Mouse (Mus musculus) layer of hippocampus, adult 2 months (tissue): ENCODE measurements at regions not wholly inside any gene's neighbourhood (a gene's known extent, or its start where the extent isn't known, plus 50 kb on each side); places are given as distances from the start of the nearest gene placed in this dataset.

ENCODE experiments used
- DNase-seq, 2 experiments: peaks; one replicate each; pipeline ENCODE4 v3.0.0; 2022; ENCODE audit warnings: low spot score in 2 of 2
- H3K27ac ChIP-seq: fragments of 200-600 bp; 2 replicates; pipeline ENCODE4 v1.8.1; 2022
- H3K4me3 ChIP-seq: fragments of 200-600 bp; 2 replicates; pipeline ENCODE4 v1.8.1; 2022; ENCODE audit warnings: mild to moderate bottlenecking
- CTCF ChIP-seq: fragments of 200-600 bp; conservative IDR thresholded peaks from 2 replicates; pipeline ENCODE4 v1.8.1; 2022; ENCODE audit warnings: antibody characterized with exemption, mild to moderate bottlenecking, moderate library complexity

DNA sequence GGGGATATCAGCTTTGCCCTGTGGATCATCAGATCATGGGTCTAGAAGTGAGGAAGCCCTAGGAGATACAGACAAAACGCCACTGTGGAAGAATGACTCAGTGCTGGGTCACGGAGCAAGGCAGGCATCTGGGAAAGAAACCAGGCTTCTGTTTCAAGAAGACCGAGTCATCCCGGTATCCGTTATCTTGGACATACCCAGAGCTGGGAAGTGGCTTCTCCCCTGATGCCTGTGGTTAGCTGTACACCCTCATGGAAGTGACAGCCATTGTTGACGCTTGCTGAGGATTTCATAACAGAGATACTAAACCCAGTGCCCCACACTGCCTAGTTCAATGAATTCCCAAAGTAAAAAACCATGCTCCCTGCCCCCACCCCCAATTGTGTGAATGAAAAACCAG, 171.6 kb upstream of the Dkk2 start:
- no peak for DNase-seq
- Histone ChIP-seq H3K4me3 (no peak overlapping the region), H3K27ac (no peak overlapping the region)
- TF ChIP-seq CTCF = no peak

DNA sequence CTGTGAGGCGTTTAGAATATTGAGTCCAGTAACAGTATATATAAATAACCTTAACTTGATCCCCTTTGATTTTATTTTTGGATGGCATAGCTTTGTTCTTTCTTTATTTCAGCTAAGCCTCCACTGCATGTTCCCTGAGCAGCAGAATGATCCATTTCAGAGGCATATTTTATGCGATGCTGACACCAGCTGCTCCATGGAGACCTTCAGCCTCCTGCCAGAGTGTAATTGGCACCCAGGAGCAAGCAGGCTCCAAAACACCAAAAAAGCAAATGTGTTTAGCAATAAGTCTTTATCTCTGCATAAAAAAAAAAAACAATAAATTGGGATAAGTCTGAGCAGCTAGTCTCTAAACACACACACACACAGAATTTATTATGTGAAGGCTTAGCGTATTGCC, 170.7 kb upstream of the Dkk2 start:
- no peak overlapping the region for H3K27ac ChIP-seq
- peak; percentile 19 to 35 for DNase-seq
- no peak overlapping the region for H3K4me3 ChIP-seq
- TF ChIP-seq CTCF = no peak

DNA sequence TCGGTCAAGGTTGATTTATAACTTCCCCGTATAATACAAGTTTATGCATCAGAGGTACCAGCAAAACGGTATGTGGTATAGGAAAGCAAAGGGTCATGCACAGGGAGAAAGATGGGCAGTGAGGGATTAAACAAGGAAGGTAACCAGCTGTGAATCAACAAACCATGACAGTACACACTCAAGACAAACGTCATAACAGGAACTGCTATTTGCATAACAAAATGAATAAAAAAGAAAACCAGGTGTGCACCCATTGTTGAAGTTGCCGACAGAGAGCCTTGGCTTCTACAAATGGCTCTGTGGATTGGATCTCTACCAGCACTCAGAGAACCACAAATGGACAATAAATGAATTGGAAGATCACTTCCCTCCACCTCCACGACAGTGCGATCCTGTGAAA, 170.1 kb upstream of the Dkk2 start:
- Histone ChIP-seq H3K4me3 (no peak overlapping the region), H3K27ac (no peak overlapping the region)
- no peak for TF ChIP-seq CTCF
- no peak for DNase-seq

DNA sequence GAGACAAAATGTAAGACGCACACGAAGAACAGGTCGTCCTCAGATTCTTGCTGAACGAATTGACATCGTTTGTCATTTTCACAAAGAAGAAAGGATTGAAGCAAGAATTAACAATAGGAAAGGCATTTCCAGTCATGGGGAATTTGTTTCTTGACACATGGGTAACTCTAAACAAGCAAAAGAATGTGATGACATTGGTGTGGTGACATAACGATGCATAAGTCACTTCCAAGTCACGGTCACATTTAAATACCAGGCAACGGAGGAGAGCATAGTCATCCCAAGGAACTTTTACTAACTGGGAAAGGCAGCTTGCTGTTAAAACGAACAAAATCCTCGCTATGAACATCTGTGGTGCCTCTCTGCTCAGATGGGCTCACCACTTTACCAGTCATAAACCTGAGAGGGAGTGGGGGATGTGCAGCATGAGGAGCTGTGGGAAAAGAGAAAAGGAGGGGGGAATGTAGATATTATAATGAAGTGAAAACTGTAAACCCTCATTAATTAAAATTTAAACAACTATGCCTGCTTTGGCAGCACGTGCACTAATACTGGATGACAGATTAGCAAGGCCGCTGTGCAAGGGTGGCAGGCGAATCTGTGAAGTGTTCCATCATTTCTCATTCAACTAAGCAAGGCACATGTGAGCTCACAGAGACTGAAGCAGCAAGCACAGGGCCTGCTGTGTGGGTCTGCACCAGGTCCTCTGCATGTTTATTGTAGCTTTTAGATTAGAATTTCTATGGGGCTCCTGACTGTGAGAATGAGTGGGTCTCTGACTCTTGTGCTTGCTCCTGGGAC, 167.2 kb upstream of the Dkk2 start:
- no peak overlapping the region for H3K4me3 ChIP-seq
- no peak overlapping the region for H3K27ac ChIP-seq
- TF ChIP-seq CTCF = no peak
- no peak for DNase-seq

DNA sequence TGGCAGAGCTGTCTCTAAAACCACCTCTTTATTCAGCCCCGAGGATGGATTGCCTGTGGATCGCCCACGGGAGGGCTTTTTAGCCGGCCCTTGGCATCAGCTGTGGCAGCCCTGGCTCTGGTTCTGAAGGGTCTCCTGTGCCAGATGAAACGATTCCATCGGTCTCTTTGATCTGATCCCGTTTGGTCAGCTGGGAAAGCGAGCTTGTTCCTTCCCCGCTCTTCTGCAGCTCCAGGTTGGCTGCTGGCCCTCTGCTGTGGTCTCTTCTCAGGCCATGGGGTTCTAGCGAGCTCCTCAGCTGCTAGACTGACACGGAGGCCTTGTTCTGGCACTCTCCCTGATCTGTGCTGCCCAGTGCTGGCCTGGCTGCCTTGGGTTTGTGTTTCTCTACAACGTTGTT, 165.6 kb upstream of the Dkk2 start:
- H3K4me3 ChIP-seq = peak overlapping the region; percentile 15
- no peak overlapping the region; the same call in 1 of the 2 replicates for H3K27ac ChIP-seq
- DNase-seq = peak in 1 of 2 experiments; percentile 44
- no peak for TF ChIP-seq CTCF

DNA sequence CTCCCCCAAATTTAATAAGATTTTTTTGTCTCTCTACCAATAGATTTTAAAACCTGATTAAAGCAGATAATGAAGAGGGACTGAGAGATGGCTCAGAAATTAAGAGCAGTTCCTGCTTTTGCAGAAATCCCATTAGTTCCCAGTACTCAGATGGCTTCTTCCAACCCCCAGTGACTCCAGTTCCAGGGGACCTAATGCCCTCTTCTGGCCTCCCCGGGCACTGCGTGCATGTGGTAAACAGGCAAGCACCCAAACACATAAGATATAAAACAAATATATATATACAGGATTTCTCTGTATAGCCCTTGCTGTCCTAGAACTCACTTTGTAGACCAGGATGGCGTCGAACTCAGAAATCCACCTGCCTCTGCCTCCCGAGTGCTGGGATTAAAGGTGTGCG, 163.9 kb upstream of the Dkk2 start:
- no peak overlapping the region for H3K4me3 ChIP-seq

GRCm38 (mm10) chr3:131922733-131923132, 162.4 kb upstream of the Dkk2 start:
- no peak overlapping the region for H3K4me3 ChIP-seq
- TF ChIP-seq CTCF = no peak
- DNase-seq = no peak

More for the DNA sequence above, 163.9 kb upstream of the Dkk2 start:
- no peak overlapping the region for H3K27ac ChIP-seq
- peak; percentile 56 for TF ChIP-seq CTCF
- DNase-seq = no peak

DNA sequence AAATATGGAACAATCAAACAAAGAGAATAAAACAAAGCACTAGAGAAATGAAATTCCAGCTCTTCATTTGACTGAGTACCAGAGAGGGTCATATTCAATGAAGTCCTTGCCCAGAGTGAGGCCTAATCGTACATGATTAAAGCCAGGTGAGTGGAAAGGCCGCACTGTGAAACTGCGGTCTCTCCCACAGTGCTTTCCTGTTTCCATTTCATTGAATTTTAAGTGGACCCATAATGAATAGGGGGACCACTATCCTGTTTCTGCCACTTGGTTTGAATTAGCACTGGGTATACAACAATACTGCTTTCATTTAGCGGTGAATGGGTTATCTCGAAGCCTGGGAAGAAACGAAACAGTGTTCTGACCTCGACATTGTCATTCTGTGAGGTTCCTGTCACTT, 144.2 kb upstream of the Dkk2 start:
- Histone ChIP-seq H3K4me3 (no peak overlapping the region), H3K27ac (no peak overlapping the region)
- no peak for TF ChIP-seq CTCF
- no peak for DNase-seq

More at GRCm38 (mm10) chr3:131922733-131923132, 162.4 kb upstream of the Dkk2 start:
- H3K27ac ChIP-seq = no peak overlapping the region

DNA sequence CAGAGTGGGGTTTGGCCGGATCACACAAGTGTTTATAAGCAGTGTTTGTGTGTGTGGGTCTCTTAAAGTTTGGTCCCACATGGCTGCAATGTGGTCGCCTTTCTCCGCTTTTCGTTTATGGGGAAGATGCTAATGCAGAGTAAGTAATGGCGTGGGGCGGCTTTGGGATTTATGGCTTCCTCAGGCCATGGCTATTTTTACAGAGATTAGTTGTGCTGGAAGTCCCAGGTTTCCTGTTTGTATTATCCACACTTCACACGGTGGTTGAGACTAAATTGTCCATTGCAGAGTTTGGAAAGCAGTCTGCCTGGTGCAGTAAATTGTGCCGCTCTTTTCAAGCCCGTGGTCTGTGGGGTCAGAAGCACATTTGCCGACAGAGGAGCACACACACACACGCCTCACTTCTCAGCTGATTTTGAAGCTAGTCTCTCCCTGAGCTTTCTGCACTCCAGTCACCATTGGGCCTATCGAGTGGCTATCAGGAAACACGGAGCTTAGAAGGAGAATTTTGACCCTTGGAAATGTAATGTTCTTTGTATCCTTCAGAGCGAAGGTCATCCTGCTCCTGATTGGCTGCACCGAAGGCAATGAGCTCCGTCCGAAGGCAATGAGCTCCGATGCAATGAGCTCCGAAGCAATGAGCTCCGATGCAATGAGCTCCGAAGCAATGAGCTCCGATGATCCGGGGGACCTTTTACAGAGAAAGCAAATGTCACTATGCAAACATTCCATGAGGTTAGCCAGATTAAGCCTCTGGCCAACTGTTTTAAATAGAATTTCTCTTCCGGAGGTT, 142.9 kb upstream of the Dkk2 start:
- Histone ChIP-seq H3K27ac (no peak overlapping the region), H3K4me3 (no peak overlapping the region)
- TF ChIP-seq CTCF = no peak
- DNase-seq = no peak

DNA sequence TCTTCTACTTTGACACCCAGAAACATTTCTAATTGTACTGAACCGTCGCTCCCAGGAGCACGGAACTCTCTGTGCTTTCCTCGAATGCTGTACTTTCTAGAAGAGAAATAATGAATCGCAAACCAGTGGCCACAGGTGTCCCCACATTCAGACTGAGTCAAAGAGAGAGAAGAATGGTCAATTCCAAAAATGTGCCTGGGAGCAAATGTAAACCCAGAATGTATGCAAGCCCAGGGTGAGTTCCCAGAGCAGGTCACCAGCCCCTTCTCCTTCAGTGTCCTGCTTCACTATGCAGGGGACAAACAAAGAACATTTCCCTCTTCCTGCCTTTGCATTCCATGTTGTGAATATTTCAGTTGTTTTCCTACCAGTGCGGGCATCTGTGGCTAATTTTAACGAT, 141.7 kb upstream of the Dkk2 start:
- no peak for TF ChIP-seq CTCF
- Histone ChIP-seq H3K27ac (no peak overlapping the region), H3K4me3 (no peak overlapping the region)
- no peak for DNase-seq

GRCm38 (mm10) chr3:131955771-131956170, 129.3 kb upstream of the Dkk2 start:
- DNase-seq = no peak
- Histone ChIP-seq H3K4me3 (no peak overlapping the region), H3K27ac (no peak overlapping the region)
- no peak for TF ChIP-seq CTCF

- H3K27ac ChIP-seq = no peak overlapping the region
- H3K4me3 ChIP-seq = no peak overlapping the region
- no peak for TF ChIP-seq CTCF
- DNase-seq = no peak
Observed at GRCm38 (mm10) chr3:131960636-131961035, 124.5 kb upstream of the Dkk2 start.

GRCm38 (mm10) chr3:131961571-131961970, 123.5 kb upstream of the Dkk2 start:
- no peak overlapping the region for H3K27ac ChIP-seq
- DNase-seq = no peak
- no peak for TF ChIP-seq CTCF
- no peak overlapping the region for H3K4me3 ChIP-seq

DNA sequence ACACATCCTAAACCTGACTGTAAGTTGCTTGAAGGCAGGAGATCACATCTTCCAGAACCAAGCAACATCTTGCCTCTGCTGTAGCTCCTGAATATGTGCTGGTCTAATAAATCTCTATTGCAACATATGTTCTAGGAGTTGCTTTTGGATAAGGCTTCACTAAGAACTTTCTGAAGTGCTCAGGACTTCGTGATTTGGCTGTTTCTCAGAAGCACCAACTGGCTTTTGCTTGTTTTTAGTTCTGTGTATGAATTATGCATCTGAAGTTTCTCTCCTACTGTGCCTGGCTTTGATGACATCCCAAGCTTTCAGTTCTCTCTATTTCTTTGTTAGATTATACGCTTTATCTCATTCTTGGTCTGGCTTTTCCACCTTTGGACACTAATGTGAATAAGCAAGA, 122.2 kb upstream of the Dkk2 start:
- no peak overlapping the region for H3K4me3 ChIP-seq
- TF ChIP-seq CTCF = no peak
- DNase-seq = peak in 1 of 2 experiments; percentile 23
- no peak overlapping the region for H3K27ac ChIP-seq
